Mouse (Mus musculus) A20 (cell line): ENCODE measurements around the gene Fra10ac1.
A peak's percentile ranks its signal among the peaks of the same experiment; 100 is the strongest.

ENCODE experiments used
- DNase-seq: peaks from one replicate; pipeline ENCODE4 v3.0.0-alpha.2; 2011; ENCODE audit warnings: low read depth, low spot score

Gene Fra10ac1

GRCm38 (mm10) chr19:38223905-38224684, at the start of gene Fra10ac1:
Fra10ac1 (minus strand) TSS chr19:38224156.
- DNase-seq = peak; percentile 93

GRCm38 (mm10) chr19:38271071-38271470, 47.1 kb upstream of the Fra10ac1 start:
- DNase-seq = no peak

GRCm38 (mm10) chr19:38267469-38267868, 43.5 kb upstream of the Fra10ac1 start:
- no peak for DNase-seq

- no peak for DNase-seq
Observed at GRCm38 (mm10) chr19:38265767-38266166, 41.8 kb upstream of the Fra10ac1 start.

GRCm38 (mm10) chr19:38264505-38265500, 40.8 kb upstream of the Fra10ac1 start, which contains the start of gene Lgi1:
Lgi1 (plus strand) TSS chr19:38264536.
- no peak for DNase-seq

GRCm38 (mm10) chr19:38263829-38264504, 40.0 kb upstream of the Fra10ac1 start:
- DNase-seq = no peak

GRCm38 (mm10) chr19:38261351-38261750, 37.4 kb upstream of the Fra10ac1 start:
- no peak for DNase-seq

- no peak for DNase-seq
Observed at GRCm38 (mm10) chr19:38260346-38260745, 36.4 kb upstream of the Fra10ac1 start.

- no peak for DNase-seq
Observed at GRCm38 (mm10) chr19:38259436-38259835, 35.5 kb upstream of the Fra10ac1 start.

GRCm38 (mm10) chr19:38258651-38259065, 34.7 kb upstream of the Fra10ac1 start:
- no peak for DNase-seq

- peak; percentile 62 for DNase-seq
Observed at GRCm38 (mm10) chr19:38253796-38254195, 29.8 kb upstream of the Fra10ac1 start.

- no peak for DNase-seq
Observed at GRCm38 (mm10) chr19:38249627-38250026, 25.7 kb upstream of the Fra10ac1 start.

GRCm38 (mm10) chr19:38246177-38246622, 22.2 kb upstream of the Fra10ac1 start:
- DNase-seq = no peak

- DNase-seq = peak; percentile 64
Observed at GRCm38 (mm10) chr19:38245361-38246176, 21.6 kb upstream of the Fra10ac1 start.

- no peak for DNase-seq
Observed at GRCm38 (mm10) chr19:38244748-38245147, 20.8 kb upstream of the Fra10ac1 start.

- no peak for DNase-seq
Observed at GRCm38 (mm10) chr19:38242314-38242852, 18.4 kb upstream of the Fra10ac1 start.

- DNase-seq = no peak
Observed at GRCm38 (mm10) chr19:38238213-38238951, 14.4 kb upstream of the Fra10ac1 start.

GRCm38 (mm10) chr19:38237834-38238212, 13.9 kb upstream of the Fra10ac1 start:
- DNase-seq = peak; percentile 64

GRCm38 (mm10) chr19:38236526-38236925, 12.6 kb upstream of the Fra10ac1 start:
- DNase-seq = no peak

GRCm38 (mm10) chr19:38232516-38232915, 8.6 kb upstream of the Fra10ac1 start:
- DNase-seq = no peak
